Mouse (Mus musculus) splenic B cell, adult 2 months (primary cell): ENCODE measurements around the gene Cdk5rap2.

ENCODE experiments used
- DNase-seq: peaks from one replicate; pipeline ENCODE4 v3.0.0-alpha.2; 2011; ENCODE audit warnings: low read depth, low spot score
- H3K27me3 ChIP-seq: 2 replicates; pipeline ENCODE4 v1.6.1; 2012; ENCODE audit warnings: mild to moderate bottlenecking, low read length, moderate library complexity, mixed read lengths; ENCODE audit not compliant: control insufficient read depth, poor library complexity, insufficient read depth, severe bottlenecking
- H3K36me3 ChIP-seq: 2 replicates; pipeline ENCODE4 v1.6.1; 2012; ENCODE audit warnings: mild to moderate bottlenecking, low read length, moderate library complexity, mixed read lengths; ENCODE audit not compliant: control insufficient read depth, poor library complexity, insufficient read depth, severe bottlenecking

The Cdk5rap2 gene

GRCm38 (mm10) chr4:70409994-70410721, at the start of gene Cdk5rap2:
Gene Cdk5rap2 (minus strand): TSS chr4:70410443.
- DNase-seq = peak; percentile 94
- Histone ChIP-seq H3K36me3 (no peaks in the 10 kb centered on the region), H3K27me3 (no peaks in the 10 kb centered on the region)

DNA sequence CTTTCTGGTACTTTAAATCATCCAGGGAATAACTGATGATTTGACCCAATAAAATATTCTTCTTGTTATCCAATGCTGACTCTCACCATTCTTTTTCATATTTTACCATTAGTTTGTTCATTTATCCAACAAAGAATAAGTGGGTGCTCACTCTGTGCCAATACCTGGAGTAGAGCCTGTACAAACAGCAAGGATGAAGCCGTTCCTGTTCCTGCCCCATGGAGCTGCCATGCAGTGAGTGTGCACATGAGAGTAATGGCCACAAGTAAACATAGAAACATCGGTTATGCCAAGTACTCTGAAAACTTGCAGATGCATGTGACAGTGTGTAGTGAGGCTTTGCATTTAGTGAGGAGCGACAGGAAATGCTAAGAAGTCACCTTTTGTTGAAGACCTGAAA, 41.9 kb upstream of the Cdk5rap2 start:
- Histone ChIP-seq H3K27me3 (no peaks in the 10 kb centered on the region), H3K36me3 (no peaks in the 10 kb centered on the region)
- no peak for DNase-seq

DNA sequence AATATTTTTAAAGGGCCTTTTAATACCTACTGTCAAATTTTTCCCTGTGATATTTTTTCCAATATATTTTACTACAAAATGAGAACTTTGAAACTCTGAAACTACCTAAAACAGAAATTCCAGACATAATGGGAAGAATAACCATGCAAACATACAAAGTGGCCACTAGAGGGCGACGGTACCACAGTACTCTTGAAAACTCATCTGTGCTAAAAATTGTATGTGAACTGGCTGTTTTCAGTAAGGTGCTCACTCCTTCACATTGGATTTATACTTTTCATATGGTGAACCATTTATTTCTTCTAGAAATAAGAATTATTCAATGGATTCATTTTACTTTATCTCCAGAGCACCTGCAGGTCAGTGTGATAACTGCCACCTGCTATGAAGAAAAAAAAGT, 41.5 kb upstream of the Cdk5rap2 start:
- Histone ChIP-seq H3K36me3 (no peaks in the 10 kb centered on the region), H3K27me3 (no peaks in the 10 kb centered on the region)
- peak; percentile 67 for DNase-seq

DNA sequence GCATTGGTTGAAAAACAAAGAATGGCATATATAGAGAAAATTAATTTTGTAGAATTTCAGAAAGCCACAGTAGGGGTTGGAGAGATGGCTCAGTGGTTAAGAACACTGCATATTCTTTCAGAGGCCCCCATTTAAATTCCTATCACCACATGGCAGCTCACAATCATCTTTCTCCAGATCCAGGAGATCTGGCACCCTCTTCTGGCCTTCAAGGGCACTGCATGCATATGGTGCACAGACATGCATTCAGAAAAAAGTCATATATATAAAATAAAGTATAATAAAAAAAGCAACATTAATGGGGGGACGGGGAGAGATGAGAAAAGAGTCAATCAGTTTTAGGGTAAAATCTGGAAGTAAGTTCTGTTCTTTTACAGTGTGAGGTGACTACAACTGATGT, 39.4 kb upstream of the Cdk5rap2 start:
- DNase-seq = peak; percentile 28
- Histone ChIP-seq H3K36me3 (no peaks in the 10 kb centered on the region), H3K27me3 (no peaks in the 10 kb centered on the region)

- H3K27me3 ChIP-seq = no peaks in the 10 kb centered on the region
- no peak for DNase-seq
- no peaks in the 10 kb centered on the region for H3K36me3 ChIP-seq
These were observed 36.5 kb upstream of the Cdk5rap2 start for GRCm38 (mm10) chr4:70446774-70447173.

DNA sequence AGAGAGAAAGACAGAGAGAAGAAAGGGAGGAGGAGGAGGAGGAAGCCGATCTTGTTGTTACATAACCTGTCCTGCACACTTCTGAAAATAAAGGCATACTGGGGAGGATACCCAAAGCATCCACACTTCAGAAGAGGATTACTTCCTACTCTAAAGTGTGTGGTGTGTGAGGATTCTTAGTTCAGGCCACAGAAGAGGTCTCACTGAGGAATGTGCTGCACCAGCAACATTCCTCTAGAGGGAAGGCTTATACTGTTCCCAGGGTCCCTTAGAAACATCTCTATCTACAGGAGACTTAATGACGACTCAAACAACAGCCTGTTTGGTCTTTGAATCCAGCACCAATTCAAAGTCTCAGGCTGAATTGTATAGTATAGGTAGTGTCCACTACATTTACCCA, 10.0 kb upstream of the Cdk5rap2 start:
- H3K36me3 ChIP-seq = no peaks in the 10 kb centered on the region
- H3K27me3 ChIP-seq = no peaks in the 10 kb centered on the region; the same call in 1 of the 2 replicates
- no peak for DNase-seq

GRCm38 (mm10) chr4:70412126-70412525, 1.9 kb upstream of the Cdk5rap2 start:
- no peaks in the 10 kb centered on the region for H3K27me3 ChIP-seq
- no peaks in the 10 kb centered on the region for H3K36me3 ChIP-seq
- DNase-seq = peak; percentile 8

- peak; percentile 14 for DNase-seq
- Histone ChIP-seq H3K36me3 (no peaks in the 10 kb centered on the region), H3K27me3 (no peaks in the 10 kb centered on the region)
These were observed 787 bp downstream of the Cdk5rap2 start for GRCm38 (mm10) chr4:70409456-70409855.

GRCm38 (mm10) chr4:70402109-70402819, 8.0 kb downstream of the Cdk5rap2 start:
- DNase-seq = no peak
- no peaks in the 10 kb centered on the region for H3K27me3 ChIP-seq
- H3K36me3 ChIP-seq = peaks cover 3% of the 10 kb centered on the region; the same call in 1 of the 2 replicates

GRCm38 (mm10) chr4:70399476-70399875, 10.8 kb downstream of the Cdk5rap2 start:
- no peak for DNase-seq
- Histone ChIP-seq H3K27me3 (no peaks in the 10 kb centered on the region), H3K36me3 (peaks cover 3% of the 10 kb centered on the region; the same call in 1 of the 2 replicates)

- peaks cover 3% of the 10 kb centered on the region; the same call in 1 of the 2 replicates for H3K36me3 ChIP-seq
- no peaks in the 10 kb centered on the region for H3K27me3 ChIP-seq
- DNase-seq = no peak
These were observed 11.2 kb downstream of the Cdk5rap2 start for GRCm38 (mm10) chr4:70399074-70399473.

DNA sequence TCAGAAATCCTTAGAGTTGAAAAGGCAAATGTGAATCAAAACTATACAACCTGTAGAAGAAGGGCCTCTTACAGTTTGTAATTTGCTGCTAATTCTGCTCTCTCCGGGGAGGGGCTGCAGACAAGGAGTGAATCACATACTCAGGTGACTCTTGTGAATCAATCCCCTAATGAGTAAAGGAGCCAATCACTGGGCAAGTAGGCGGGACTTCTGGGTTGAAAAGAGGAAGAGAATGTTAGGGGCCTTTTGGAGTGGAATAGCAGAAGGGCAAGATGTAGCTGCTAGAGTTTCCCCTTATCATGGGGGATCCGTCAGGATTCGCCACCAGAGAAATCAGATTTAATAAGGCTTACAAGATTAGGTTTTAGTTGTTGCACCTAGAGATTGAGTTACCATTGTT, 12.2 kb downstream of the Cdk5rap2 start:
- H3K27me3 ChIP-seq = no peaks in the 10 kb centered on the region
- DNase-seq = peak; percentile 29
- peaks cover 3% of the 10 kb centered on the region; the same call in 1 of the 2 replicates for H3K36me3 ChIP-seq

GRCm38 (mm10) chr4:70396701-70397100, 13.5 kb downstream of the Cdk5rap2 start:
- Histone ChIP-seq H3K36me3 (0 out of 2 replicates have a peak, but pooled peaks cover 1% of the 10 kb centered on the region), H3K27me3 (no peaks in the 10 kb centered on the region)
- DNase-seq = no peak

DNA sequence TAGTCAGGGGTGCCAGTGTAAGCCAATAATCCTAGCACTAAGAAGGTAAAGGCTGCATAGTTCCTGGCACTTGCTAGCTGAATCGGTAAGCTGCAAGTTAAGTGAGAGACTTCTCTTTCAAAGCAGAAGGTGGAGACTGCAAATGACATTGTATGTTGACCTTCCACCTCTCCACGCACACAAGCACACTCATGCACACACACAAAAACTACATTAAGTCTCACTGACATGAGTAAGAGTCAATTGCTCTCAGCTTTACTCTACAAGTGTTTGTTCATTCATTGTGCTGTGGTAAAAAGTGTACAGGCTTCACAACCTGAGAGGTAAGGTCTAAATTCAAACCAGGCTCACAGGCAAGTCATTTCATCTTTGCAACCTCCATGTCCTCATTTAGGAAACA, 15.5 kb downstream of the Cdk5rap2 start:
- no peaks in the 10 kb centered on the region for H3K27me3 ChIP-seq
- no peak for DNase-seq

GRCm38 (mm10) chr4:70391760-70392372, 18.4 kb downstream of the Cdk5rap2 start:
- Histone ChIP-seq H3K36me3 (peaks cover 4% of the 10 kb centered on the region), H3K27me3 (no peaks in the 10 kb centered on the region)
- DNase-seq = no peak

More for the DNA sequence above, 15.5 kb downstream of the Cdk5rap2 start:
- peaks cover 3% of the 10 kb centered on the region for H3K36me3 ChIP-seq
